Mouse (Mus musculus) lung, adult 10 weeks (tissue): ENCODE data around the gene Prl5a1. TPM values are rescaled to one million over a fixed set of nuclear protein-coding genes. Genes with fewer than 3 reads are reported as not detected.

Experiments
- polyA plus RNA-seq: library from polyadenylated mRNA; stranded (reverse); fragments of 350-450 nt; fragmentation: Illumina TruSeq; extraction: RNeasy Lipid Tissue Mini Kit (QIAGEN cat#74804); gene quantifications from one replicate; pipeline ENCODE4 v1.2.3, GENCODE M21; 2014; ENCODE audit warnings: low read depth, low replicate concordance; ENCODE audit not compliant: insufficient read depth

The Prl5a1 gene
- not detected for polyA plus RNA-seq

DNA sequence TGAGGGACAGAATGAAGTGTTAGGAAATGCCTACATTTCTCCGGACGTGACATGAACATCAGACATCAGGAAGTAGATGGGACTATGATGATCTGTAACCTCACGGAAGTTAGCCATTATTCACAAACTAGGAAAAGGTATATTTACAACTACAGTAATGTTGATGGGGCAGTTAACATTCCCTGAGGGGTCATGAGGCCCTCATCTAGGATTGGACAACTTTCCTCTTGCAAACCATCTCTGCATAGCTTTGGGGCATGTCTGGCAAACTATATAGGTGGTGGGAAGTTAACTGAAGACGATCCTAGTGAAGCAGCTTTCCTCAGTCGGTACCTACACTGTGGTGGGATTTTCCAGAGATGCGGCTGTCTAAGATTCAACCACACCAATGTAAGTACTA is at the start of gene Prl5a1:
Gene Prl5a1 (plus strand): TSS at position 301 of the 400 bp plus-strand sequence.

Other genes starting within 250 kb of the Prl5a1 start
- not detected for gene Prl4a1, start 126.3 kb upstream of the Prl5a1 start, polyA plus RNA-seq
- 5.1 TPM for gene Gm11361, start 115.0 kb downstream of the Prl5a1 start, polyA plus RNA-seq